Mouse (Mus musculus) cortical plate, adult 2 months (tissue): Measurements from ENCODE around the gene Gpx5. TPM values are rescaled to one million over a fixed set of nuclear protein-coding genes. Genes with fewer than 3 reads are reported as not detected.

ENCODE experiments used
- H3K27ac ChIP-seq: fragments of 200-500 bp; 2 replicates; pipeline ENCODE4 v1.5.1; 2012; ENCODE audit warnings: low read length, control low read depth, inconsistent platforms; ENCODE audit not compliant: insufficient read depth
- H3K4me1 ChIP-seq: fragments of 200-500 bp; 2 replicates; pipeline ENCODE4 v1.6.1; 2011; ENCODE audit warnings: low read length; ENCODE audit not compliant: control insufficient read depth, insufficient read depth
- H3K4me3 ChIP-seq: fragments of 200-500 bp; 2 replicates; pipeline ENCODE4 v1.5.1; 2011; ENCODE audit warnings: mild to moderate bottlenecking, low read length, control low read depth; ENCODE audit not compliant: insufficient read depth
- CTCF ChIP-seq: fragments of 200-500 bp; IDR thresholded peaks from 2 replicates; pipeline ENCODE4 v1.5.1; 2011; ENCODE audit warnings: mild to moderate bottlenecking, control low read depth, low read length; ENCODE audit not compliant: insufficient read depth; ENCODE audit errors: extremely low read depth
- POLR2A ChIP-seq: fragments of 200-500 bp; IDR thresholded peaks from 2 replicates; pipeline ENCODE4 v1.6.1; 2011; ENCODE audit warnings: mild to moderate bottlenecking, low read length, control low read depth; ENCODE audit not compliant: insufficient read depth; ENCODE audit errors: extremely low read depth
- polyA plus RNA-seq: library from polyadenylated mRNA; depleted of rRNA; stranded (reverse); fragments of >200 nt; gene quantifications from 2 replicates; pipeline ENCODE4 v1.2.3, GENCODE M21; 2012

Gpx5 gene
- polyA plus RNA-seq, 1 experiment = 0.10 TPM

DNA sequence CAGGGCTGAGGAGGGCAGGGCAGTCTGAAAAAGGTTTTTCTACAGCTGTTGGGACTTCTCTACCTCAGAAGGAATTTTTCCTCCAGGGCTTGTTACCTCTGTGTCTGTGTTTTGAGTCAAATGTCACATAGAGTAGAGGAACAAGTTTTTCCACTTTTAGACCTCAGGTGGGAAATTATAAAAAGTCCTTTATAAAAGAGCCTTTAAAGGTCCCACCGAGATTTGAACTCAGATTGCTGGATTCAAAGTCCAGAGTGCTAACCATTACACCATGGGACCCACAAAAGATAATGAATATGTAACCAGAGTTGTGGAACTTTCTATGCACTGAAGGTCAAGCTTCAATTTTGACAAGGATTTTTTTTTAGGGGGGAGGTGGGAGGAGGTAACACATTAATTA is 24.3 kb downstream of the Gpx5 start:
- H3K4me3 ChIP-seq = no peak overlapping the region
- TF ChIP-seq POLR2A = no peak
- no peak for TF ChIP-seq CTCF
- H3K27ac ChIP-seq = no peak overlapping the region
- no peaks in the 10 kb centered on the region for H3K4me1 ChIP-seq

DNA sequence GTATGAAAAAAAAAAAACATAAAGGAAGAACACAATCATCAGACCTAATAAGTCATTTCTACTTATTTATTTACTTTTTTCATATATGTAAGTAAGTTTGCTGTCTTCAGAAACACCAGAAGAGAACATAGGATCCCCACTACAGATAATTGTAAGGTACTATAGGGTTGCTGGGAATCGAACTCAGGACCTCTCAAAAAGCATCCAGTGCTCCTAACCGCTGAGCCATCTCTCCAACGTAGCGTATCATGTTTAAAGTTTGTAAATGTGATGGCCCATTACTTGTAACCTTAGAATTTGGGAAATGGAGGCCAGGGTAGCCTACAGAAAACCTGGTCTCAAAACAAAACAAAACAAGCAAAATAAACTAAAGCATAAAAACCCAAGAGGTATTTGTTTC is 25.0 kb downstream of the Gpx5 start:
- TF ChIP-seq POLR2A = no peak
- TF ChIP-seq CTCF = no peak
- Histone ChIP-seq H3K4me1 (no peaks in the 10 kb centered on the region), H3K4me3 (no peak overlapping the region), H3K27ac (no peak overlapping the region)

DNA sequence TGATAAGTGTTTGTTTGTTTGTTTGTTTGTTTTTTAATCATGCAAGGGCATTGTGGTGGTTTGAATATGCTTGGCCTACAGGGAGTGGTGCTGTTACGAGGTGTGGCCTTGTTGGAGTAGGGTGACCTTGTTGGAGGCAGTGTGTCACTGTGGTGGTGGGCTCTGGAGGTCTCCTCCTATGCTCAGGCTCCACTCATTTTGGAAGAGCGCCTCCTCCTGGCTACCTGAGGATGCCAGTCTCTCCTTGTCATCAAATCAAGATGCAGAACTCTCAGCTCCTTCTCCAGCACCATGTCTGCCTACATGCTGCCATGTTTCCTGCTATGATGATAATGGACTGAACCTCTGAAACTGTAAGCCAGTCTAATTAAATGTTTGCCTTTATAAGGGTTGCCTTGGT is 26.8 kb downstream of the Gpx5 start:
- TF ChIP-seq POLR2A (no peak), CTCF (no peak)
- H3K4me1 ChIP-seq = no peaks in the 10 kb centered on the region
- H3K27ac ChIP-seq = no peak overlapping the region
- no peak overlapping the region for H3K4me3 ChIP-seq

DNA sequence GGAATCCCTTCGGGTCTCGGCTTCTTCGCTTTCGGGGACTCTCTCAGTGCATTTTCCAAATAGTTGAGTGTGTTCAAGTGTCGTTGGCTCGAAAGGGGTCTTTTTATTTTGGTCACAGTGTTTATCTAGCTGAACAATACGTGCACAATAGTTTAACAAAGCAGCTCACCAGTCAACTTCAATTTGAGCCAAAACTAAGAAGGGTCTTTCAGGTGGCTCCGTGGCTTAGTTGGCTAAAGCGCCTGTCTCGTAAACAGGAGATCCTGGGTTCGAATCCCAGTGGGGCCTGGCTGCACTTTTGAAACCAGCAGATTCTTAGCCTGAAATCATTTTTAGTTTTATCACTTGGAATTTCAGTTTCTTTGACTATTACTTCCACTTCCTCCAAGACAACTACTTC is 28.2 kb downstream of the Gpx5 start:
- no peaks in the 10 kb centered on the region for H3K4me1 ChIP-seq
- H3K4me3 ChIP-seq = peak overlapping the region; percentile 72
- TF ChIP-seq POLR2A (no peak), CTCF (no peak)
- H3K27ac ChIP-seq = no peak overlapping the region

DNA sequence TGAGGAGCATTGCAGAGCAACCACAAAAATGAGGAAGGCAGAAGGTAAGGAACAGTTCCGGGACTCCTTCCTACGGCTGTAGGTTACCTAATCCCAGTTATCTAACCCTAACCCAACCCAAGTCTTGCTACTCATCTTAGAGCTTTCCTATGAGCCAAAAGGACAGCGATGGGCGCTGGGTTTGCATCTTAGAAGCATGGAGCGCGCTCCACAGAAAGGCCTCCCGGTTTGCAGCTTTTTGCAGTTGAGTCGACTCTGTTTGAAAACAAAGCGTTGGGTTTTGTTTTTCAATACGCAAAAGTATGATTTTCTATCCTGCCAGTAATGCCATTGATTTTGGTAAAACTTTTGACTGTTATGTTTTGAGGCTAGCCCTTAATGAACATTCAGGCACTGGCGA is 28.6 kb downstream of the Gpx5 start:
- no peak for TF ChIP-seq CTCF
- TF ChIP-seq POLR2A = no peak
- Histone ChIP-seq H3K4me1 (no peaks in the 10 kb centered on the region), H3K4me3 (peak overlapping the region; percentile 72), H3K27ac (no peak overlapping the region)

DNA sequence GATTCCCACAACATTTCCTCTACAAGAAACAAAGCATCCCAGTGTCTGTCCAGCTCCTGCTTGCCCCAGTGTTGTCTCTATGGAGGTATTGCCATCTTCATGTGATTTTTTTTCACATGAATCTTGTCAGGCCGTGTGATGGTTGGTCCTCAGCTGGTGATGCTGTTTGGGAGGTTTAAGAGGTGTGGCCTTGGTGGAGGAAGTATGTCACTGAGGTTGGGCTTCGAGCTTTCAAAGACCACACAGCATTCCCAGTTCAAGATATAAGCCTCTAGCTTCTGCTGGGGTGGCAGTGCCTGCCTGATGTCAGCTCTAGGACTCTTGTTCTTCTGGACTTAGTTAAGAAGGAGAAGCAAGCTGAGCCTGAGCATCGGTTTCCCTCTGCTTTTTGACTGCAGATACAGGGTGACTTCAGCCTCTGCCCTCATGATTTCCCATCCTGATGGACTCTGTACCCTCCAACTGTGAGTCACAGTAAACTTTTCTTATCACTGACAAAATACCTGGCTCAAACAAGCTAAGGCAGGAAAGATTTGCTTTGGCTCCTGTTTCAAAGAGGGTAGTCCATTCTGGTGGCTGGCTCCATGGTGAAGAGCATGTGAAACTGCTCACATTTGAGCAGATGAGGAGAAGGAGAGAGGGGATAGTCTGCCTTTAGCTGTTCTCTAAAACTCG is 29.6 kb downstream of the Gpx5 start:
- Histone ChIP-seq H3K4me3 (no peak overlapping the region; the same call in 1 of the 2 replicates), H3K4me1 (no peaks in the 10 kb centered on the region), H3K27ac (no peak overlapping the region)
- TF ChIP-seq CTCF = no peak
- TF ChIP-seq POLR2A = no peak

DNA sequence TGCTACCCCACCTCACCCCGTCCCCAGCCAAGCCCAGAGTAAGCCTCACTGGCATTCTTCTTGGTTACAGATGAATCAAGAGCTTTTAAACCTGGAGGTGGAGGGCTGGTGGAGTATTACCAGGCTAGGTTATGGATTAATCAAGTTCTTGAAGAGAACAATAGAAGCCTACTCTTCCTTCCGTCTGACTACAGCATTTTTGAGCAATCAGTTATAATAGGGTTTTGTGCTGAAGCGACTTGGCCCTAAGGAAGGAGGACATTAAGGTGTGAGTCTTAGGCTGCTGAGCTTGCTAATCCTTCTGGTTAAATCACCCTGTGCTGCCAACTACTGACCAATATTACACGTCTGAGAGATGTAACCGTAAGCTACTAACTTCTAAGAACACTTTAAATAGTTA is 32.2 kb downstream of the Gpx5 start:
- no peak for TF ChIP-seq POLR2A
- Histone ChIP-seq H3K4me1 (no peaks in the 10 kb centered on the region), H3K27ac (no peak overlapping the region), H3K4me3 (peak overlapping the region; percentile 64; the same call in 1 of the 2 replicates)

DNA sequence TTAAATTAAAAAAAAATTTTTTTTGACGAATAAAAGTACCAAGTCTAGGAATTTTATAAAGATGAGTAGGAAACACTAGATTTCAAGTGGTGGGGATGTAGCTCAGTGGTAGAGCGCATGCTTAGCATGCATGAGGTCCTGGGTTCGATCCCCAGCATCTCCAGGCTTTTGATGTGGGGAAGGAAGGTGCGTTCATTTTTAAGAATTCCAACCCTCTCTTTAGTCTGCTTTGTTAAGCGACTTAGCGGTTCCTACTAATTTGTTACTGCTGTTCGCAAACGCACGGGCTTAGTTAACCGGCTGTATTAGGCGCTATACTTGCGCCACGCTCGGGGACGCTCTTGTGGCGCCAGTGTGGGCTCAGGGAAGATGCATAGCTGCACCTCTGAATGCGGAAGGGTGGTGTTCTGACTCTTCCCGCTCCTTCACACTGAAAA is 32.8 kb downstream of the Gpx5 start:
- H3K27ac ChIP-seq = no peak overlapping the region
- no peak for TF ChIP-seq CTCF
- TF ChIP-seq POLR2A = no peak
- H3K4me1 ChIP-seq = no peaks in the 10 kb centered on the region
- peak overlapping the region; percentile 64 for H3K4me3 ChIP-seq

DNA sequence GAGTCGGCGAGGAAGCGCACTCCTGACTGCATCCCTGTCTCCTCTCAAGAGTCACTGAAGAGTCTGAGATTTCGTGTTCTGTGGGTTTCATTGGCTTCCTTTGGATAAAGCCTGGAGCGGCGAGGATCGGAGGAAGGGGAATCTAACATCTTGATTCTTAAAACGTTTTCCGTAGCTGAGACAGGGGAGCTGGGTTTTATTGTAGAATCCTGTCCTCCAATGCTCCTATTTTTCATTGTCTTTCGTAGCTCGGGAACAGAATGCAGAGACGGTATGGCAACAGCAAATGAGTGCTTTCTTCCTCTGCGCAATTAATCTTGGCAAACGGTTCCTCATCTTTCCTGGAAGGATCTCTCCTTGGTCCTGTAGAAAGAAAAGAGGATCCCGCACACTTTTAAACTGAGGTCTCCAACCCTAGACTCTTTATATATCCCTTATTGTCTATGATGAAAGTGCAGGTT is 33.3 kb downstream of the Gpx5 start:
- Histone ChIP-seq H3K4me3 (peak overlapping the region; percentile 64), H3K4me1 (no peaks in the 10 kb centered on the region), H3K27ac (no peak overlapping the region)
- TF ChIP-seq POLR2A (no peak), CTCF (no peak)

DNA sequence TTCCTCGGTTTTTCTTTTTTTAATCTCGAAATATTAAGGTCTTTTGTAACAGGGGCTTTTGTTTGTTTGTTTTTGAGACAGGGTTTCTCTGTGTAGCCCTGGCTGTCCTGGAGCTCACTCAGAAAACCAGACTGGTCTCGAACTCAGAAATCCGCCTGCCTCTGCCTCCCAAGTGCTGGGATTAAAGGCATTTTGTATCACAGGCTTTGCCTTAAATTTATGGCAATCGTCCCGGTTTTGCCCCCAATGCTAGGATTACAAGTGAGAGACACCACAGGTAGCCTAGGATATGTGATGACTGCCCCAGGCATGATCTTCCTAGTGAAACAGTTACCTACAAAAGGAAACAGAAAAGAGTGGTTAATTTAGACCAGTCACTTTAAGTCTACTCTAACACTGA is 34.0 kb downstream of the Gpx5 start:
- no peak overlapping the region for H3K27ac ChIP-seq

DNA sequence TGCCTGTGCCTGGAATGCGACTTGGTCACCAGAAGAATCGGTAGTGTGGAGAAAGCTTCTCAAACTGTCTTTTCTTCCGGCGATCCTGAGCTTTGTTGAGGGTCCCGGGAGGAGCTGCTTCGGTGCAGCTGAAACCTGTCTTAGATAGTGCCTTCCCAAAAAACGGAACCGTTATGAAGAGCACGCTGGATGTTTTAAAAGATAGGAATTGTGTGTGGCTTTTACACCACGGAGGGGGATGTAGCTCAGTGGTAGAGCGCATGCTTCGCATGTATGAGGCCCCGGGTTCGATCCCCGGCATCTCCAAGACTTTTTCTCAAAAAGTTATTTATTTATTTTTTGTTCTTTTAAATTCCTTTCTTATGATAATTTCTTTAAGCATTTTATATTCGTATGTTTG is 38.5 kb downstream of the Gpx5 start:
- Histone ChIP-seq H3K4me3 (peak overlapping the region; percentile 55), H3K27ac (no peak overlapping the region), H3K4me1 (no peaks in the 10 kb centered on the region)
- TF ChIP-seq CTCF = no peak
- no peak for TF ChIP-seq POLR2A

More for the DNA sequence above, 34.0 kb downstream of the Gpx5 start:
- no peak for TF ChIP-seq CTCF
- H3K4me3 ChIP-seq = peak overlapping the region; percentile 64
- H3K4me1 ChIP-seq = no peaks in the 10 kb centered on the region
